Mouse (Mus musculus): ENCODE data around the gene Ankrd13a.

GRCm38 (mm10) chr5:114731969-114732368 lies 42.5 kb upstream of the Ankrd13a start:
- TF ChIP-seq BHLHE40 (IDR thresholded peaks at IDR 0.05; ENCODE audit: borderline replicate concordance, low read depth, low read length) (no peak), TAL1 (IDR thresholded peaks at IDR 0.05; ENCODE audit: low read length) (no peak), CTCF (IDR thresholded peaks at IDR 0.05 in 2 of 3, conservative IDR thresholded peaks at IDR 0.05 in 1 of 3; ENCODE audit: control insufficient read depth in 1 of 3, insufficient read depth in 1 of 3, low read depth in 2 of 3, low read length in 3 of 3, poor library complexity in 1 of 3, severe bottlenecking in 1 of 3) (no peak), SMC3 (IDR thresholded peaks at IDR 0.05; ENCODE audit: low read depth, low read length) (no peak), EP300 (IDR thresholded peaks at IDR 0.05; ENCODE audit: low read depth in 1 of 2, low read length in 2 of 2) (no peak), CHD1 (IDR thresholded peaks at IDR 0.05; ENCODE audit: low read depth, low read length) (no peak), CHD2 (IDR thresholded peaks at IDR 0.05; ENCODE audit: low read length) (no peak), RAD21 (IDR thresholded peaks at IDR 0.05; ENCODE audit: low read depth, low read length) (no peak), TBP (IDR thresholded peaks at IDR 0.05; ENCODE audit: low read depth, low read length) (no peak)

Measured in MEL (cell line).